Mouse (Mus musculus) layer of hippocampus, adult 9-11 months (tissue): ENCODE measurements around the gene Dcst1.
A peak's percentile ranks its signal among the peaks of the same experiment; 100 is the strongest.

Experiments used
- DNase-seq: peaks from one replicate; pipeline ENCODE4 v3.0.0; 2022

Dcst1 gene

GRCm38 (mm10) chr3:89330948-89331347, 34.1 kb downstream of the Dcst1 start:
- no peak for DNase-seq

GRCm38 (mm10) chr3:89330346-89330745, 34.7 kb downstream of the Dcst1 start:
- no peak for DNase-seq

- DNase-seq, result no peak
Observed at GRCm38 (mm10) chr3:89328623-89329022, 36.4 kb downstream of the Dcst1 start.

- DNase-seq, result no peak
Observed at GRCm38 (mm10) chr3:89327371-89327870, 37.6 kb downstream of the Dcst1 start.

- no peak for DNase-seq
Observed at GRCm38 (mm10) chr3:89325882-89326281, 39.2 kb downstream of the Dcst1 start.

- DNase-seq, result peak; percentile 90
Observed at GRCm38 (mm10) chr3:89322514-89323165, 42.4 kb downstream of the Dcst1 start, which contains the start of gene Efna3. Gene Efna3, minus strand, starts transcription at chr3:89322965.

- no peak for DNase-seq
Observed at GRCm38 (mm10) chr3:89322131-89322500, 42.9 kb downstream of the Dcst1 start.

GRCm38 (mm10) chr3:89321183-89322130, 43.6 kb downstream of the Dcst1 start:
- no peak for DNase-seq

- peak; percentile 59 for DNase-seq
Observed at GRCm38 (mm10) chr3:89320581-89321182, 44.4 kb downstream of the Dcst1 start.

- DNase-seq, result no peak
Observed at GRCm38 (mm10) chr3:89319591-89320350, 45.3 kb downstream of the Dcst1 start.

- no peak for DNase-seq
Observed at GRCm38 (mm10) chr3:89318971-89319590, 46.0 kb downstream of the Dcst1 start.

GRCm38 (mm10) chr3:89318316-89318715, 46.7 kb downstream of the Dcst1 start:
- DNase-seq, result no peak

- DNase-seq, result no peak
Observed at GRCm38 (mm10) chr3:89317246-89317645, 47.8 kb downstream of the Dcst1 start.

GRCm38 (mm10) chr3:89316833-89317232, 48.2 kb downstream of the Dcst1 start:
- peak; percentile 86 for DNase-seq

- no peak for DNase-seq
Observed at GRCm38 (mm10) chr3:89315930-89316831, 48.9 kb downstream of the Dcst1 start.

- DNase-seq, result peak; percentile 75
Observed at GRCm38 (mm10) chr3:89315195-89315929, 49.7 kb downstream of the Dcst1 start.

- no peak for DNase-seq
Observed at GRCm38 (mm10) chr3:89314791-89315190, 50.3 kb downstream of the Dcst1 start.

GRCm38 (mm10) chr3:89314340-89314739, 50.7 kb downstream of the Dcst1 start:
- no peak for DNase-seq

GRCm38 (mm10) chr3:89308089-89308488, 57.0 kb downstream of the Dcst1 start:
- no peak for DNase-seq
